Comparison of ENCODE assay signal across 26 mouse cellular contexts in genomic region chr1:167312367-167312766, GRCm38 (mm10). TPM values are rescaled to one million over a fixed set of nuclear protein-coding genes. Genes with fewer than 3 reads are reported as not detected.
DNase-seq lines count a peak whose midpoint lies in the region; ATAC-seq and TF ChIP-seq lines count a peak whose summit lies in the region.
"Had no signal": no experiment of that assay in that cellular context is flagged by ENCODE, and none has a peak within 500 bp of the region (broad histone marks: within the 10 kb centered on the region; RNA-seq: fewer than 3 reads in every experiment).

No protein-coding gene starts in this region.

- peak; percentile 47 to 66; a peak in 3 of 4 replicates for TF ChIP-seq EP300 in MEL (IDR thresholded peaks at IDR 0.05; ENCODE audit: low read depth in 1 of 2, low read length in 2 of 2)

- no peaks in the 10 kb centered on the region for H3K27me3 ChIP-seq in megakaryocyte, embryonic 14.5 days (replicated peaks)
- no peaks in the 10 kb centered on the region for H3K27me3 ChIP-seq in MEL (ENCODE audit: control insufficient read depth in 1 of 2, insufficient read depth in 2 of 2, low read length in 2 of 2)
- H3K27me3 ChIP-seq: CH12.LX; embryonic facial prominence, embryonic 13.5 days; embryonic facial prominence, embryonic 15.5 days; forebrain, embryonic 12.5 days had no signal

- no peak for TF ChIP-seq POLR2A in MEL (IDR thresholded peaks at IDR 0.05; ENCODE audit: control insufficient read depth in 1 of 2, insufficient read depth in 1 of 2, low read depth in 1 of 2, low read length in 2 of 2, poor library complexity in 1 of 2)

- DNase-seq in MEL (ENCODE audit: low read depth, low spot score) = peak; percentile 55
- no peak for DNase-seq in thymus, postnatal 4 days
- DNase-seq in adrenal gland, postnatal 14 days = no peak
- DNase-seq: adrenal gland, adult 2 months; adrenal gland, postnatal 10 days; adrenal gland, postnatal 36 days; B cell, adult 2 months; cerebellum, adult 11-12 months; cerebellum, adult 2 months; cerebellum, adult 9-10 months; cerebellum, postnatal 10 days; cerebellum, postnatal 25 days; embryo, embryonic 11 days had no signal

- no peak for ATAC-seq in megakaryocyte, adult 5-6 weeks (ENCODE audit: poor library complexity, severe bottlenecking)
- peak; percentile 7; the same call in 1 of the 2 replicates for ATAC-seq in megakaryocyte progenitor cell, adult 5-6 weeks (replicated peaks; ENCODE audit: poor library complexity)
- ATAC-seq: CD4-positive, CD25-positive, alpha-beta regulatory T cell, adult 4 months; forebrain, embryonic 14.5 days; forebrain, embryonic 16.5 days had no signal

- H3K79me2 ChIP-seq in MEL (ENCODE audit: control insufficient read depth, insufficient read depth, low read length, poor library complexity) = peaks cover 29% of the 10 kb centered on the region

- H3K27ac ChIP-seq in MEL (ENCODE audit: control insufficient read depth, low read depth, low read length) = peak overlapping the region; percentile 2; the same call in 1 of the 2 replicates
- H3K27ac ChIP-seq: embryonic facial prominence, embryonic 13.5 days; embryonic facial prominence, embryonic 15.5 days; forebrain, embryonic 10.5 days; forebrain, embryonic 12.5 days had no signal

- H3K9ac ChIP-seq in MEL (ENCODE audit: control insufficient read depth, low read depth, low read length, poor library complexity, severe bottlenecking) = no peak overlapping the region
- H3K9ac ChIP-seq: embryonic facial prominence, embryonic 13.5 days; embryonic facial prominence, embryonic 15.5 days; forebrain, embryonic 12.5 days had no signal

- H3K36me3 ChIP-seq in megakaryocyte, embryonic 14.5 days (replicated peaks; ENCODE audit: low read length) = peaks cover 53% of the 10 kb centered on the region
- peaks cover 12 to 30% of the 10 kb centered on the region in 2 experiments for H3K36me3 ChIP-seq in MEL (ENCODE audit: control insufficient read depth in 1 of 2, insufficient read depth in 2 of 2, low read length in 2 of 2)

- H3K4me1 ChIP-seq in megakaryocyte, embryonic 14.5 days = peaks cover 52% of the 10 kb centered on the region
- H3K4me1 ChIP-seq in MEL (ENCODE audit: control insufficient read depth in 1 of 2, insufficient read depth in 2 of 2, low read length in 2 of 2) = peaks cover 9 to 13% of the 10 kb centered on the region in 2 experiments

- TF ChIP-seq RAD21 in MEL (IDR thresholded peaks at IDR 0.05; ENCODE audit: low read depth, low read length) = no peak

- peak overlapping the region; percentile 75 for H3K4me3 ChIP-seq in megakaryocyte, embryonic 14.5 days (replicated peaks)
- H3K4me3 ChIP-seq in MEL (ENCODE audit: control insufficient read depth in 1 of 2, insufficient read depth in 1 of 2, low read depth in 2 of 2, low read length in 2 of 2) = no peak overlapping the region
- H3K4me3 ChIP-seq: embryonic facial prominence, embryonic 13.5 days; embryonic facial prominence, embryonic 15.5 days; erythroblast, embryonic 14.5 days; forebrain, embryonic 10.5 days; forebrain, embryonic 12.5 days had no signal

- H3K9me3 ChIP-seq in megakaryocyte, embryonic 14.5 days = no peaks in the 10 kb centered on the region
- H3K9me3 ChIP-seq in MEL (replicated peaks; ENCODE audit: insufficient read depth, low read length) = no peaks in the 10 kb centered on the region
- H3K9me3 ChIP-seq: embryonic facial prominence, embryonic 13.5 days; embryonic facial prominence, embryonic 15.5 days; forebrain, embryonic 10.5 days; forebrain, embryonic 12.5 days; G1E had no signal

- no peak for TF ChIP-seq CTCF in MEL (IDR thresholded peaks at IDR 0.05 in 2 of 3, conservative IDR thresholded peaks at IDR 0.05 in 1 of 3; ENCODE audit: control insufficient read depth in 1 of 3, insufficient read depth in 1 of 3, low read depth in 2 of 3, low read length in 3 of 3, poor library complexity in 1 of 3, severe bottlenecking in 1 of 3)

TF ChIP-seq in MEL, 35 proteins besides CTCF, POLR2A, EP300 and RAD21 (continues in another document):
- no peak for TF ChIP-seq HCFC1 (IDR thresholded peaks at IDR 0.05; ENCODE audit: low read depth, low read length)
- TF ChIP-seq MXI1 (IDR thresholded peaks at IDR 0.05; ENCODE audit: low read depth, low read length) = peak; percentile 42; the same call in 1 of the 2 replicates
- peak; percentile 32; the same call in 1 of the 2 replicates for TF ChIP-seq TCF12 (IDR thresholded peaks at IDR 0.05; ENCODE audit: low read depth, low read length)
- no peak for TF ChIP-seq SMC3 (IDR thresholded peaks at IDR 0.05; ENCODE audit: low read depth, low read length)
- TF ChIP-seq GATA1 (IDR thresholded peaks at IDR 0.05; ENCODE audit: low read depth, low read length) = peak; percentile 68
- TF ChIP-seq GABPA (IDR thresholded peaks at IDR 0.05; ENCODE audit: low read depth, low read length) = no peak
- TF ChIP-seq NELFE (IDR thresholded peaks at IDR 0.05; ENCODE audit: low read depth, low read length) = no peak
- TF ChIP-seq ELF1 (IDR thresholded peaks at IDR 0.05; ENCODE audit: low read depth, low read length) = no peak
- no peak for TF ChIP-seq CHD2 (IDR thresholded peaks at IDR 0.05; ENCODE audit: low read length)
- TF ChIP-seq POLR2AphosphoS5 (IDR thresholded peaks at IDR 0.05; ENCODE audit: borderline replicate concordance, low read depth, low read length) = no peak
- no peak for TF ChIP-seq TAL1 (IDR thresholded peaks at IDR 0.05; ENCODE audit: low read length)
- no peak for TF ChIP-seq ZC3H11A (IDR thresholded peaks at IDR 0.05; ENCODE audit: low read depth, low read length)
- no peak for TF ChIP-seq ZNF384 (IDR thresholded peaks at IDR 0.05; ENCODE audit: low read depth, low read length)
- TF ChIP-seq POLR2AphosphoS2 (IDR thresholded peaks at IDR 0.05; ENCODE audit: low read length) = peak; percentile 18; the same call in 1 of the 2 replicates
- TF ChIP-seq ZKSCAN1 (IDR thresholded peaks at IDR 0.05; ENCODE audit: low read depth, low read length) = no peak
- 0 out of 2 replicates have a peak, but pooled peaks have one; percentile 21 for TF ChIP-seq KAT2A (conservative IDR thresholded peaks at IDR 0.05; ENCODE audit: low read depth, low read length)
- TF ChIP-seq MYB (IDR thresholded peaks at IDR 0.05; ENCODE audit: low read depth, low read length) = no peak
- no peak for TF ChIP-seq MEF2A (IDR thresholded peaks at IDR 0.05; ENCODE audit: extremely low read depth, insufficient replicate concordance, low read depth, low read length, poor library complexity, severe bottlenecking)
- TF ChIP-seq SIN3A (IDR thresholded peaks at IDR 0.05; ENCODE audit: low read length) = peak; percentile 54; the same call in 1 of the 2 replicates
- TF ChIP-seq ETS1 (IDR thresholded peaks at IDR 0.05; ENCODE audit: low read depth, low read length) = peak; percentile 63
- no peak for TF ChIP-seq RCOR1 (IDR thresholded peaks at IDR 0.05; ENCODE audit: low read depth, low read length)
- no peak for TF ChIP-seq CHD1 (IDR thresholded peaks at IDR 0.05; ENCODE audit: low read depth, low read length)
- TF ChIP-seq USF1 (IDR thresholded peaks at IDR 0.05; ENCODE audit: low read depth, low read length) = no peak
- TF ChIP-seq NRF1 (IDR thresholded peaks at IDR 0.05; ENCODE audit: insufficient read depth, low read depth, low read length, poor library complexity, severe bottlenecking) = no peak
- TF ChIP-seq ZMIZ1 (IDR thresholded peaks at IDR 0.05; ENCODE audit: low read depth, low read length) = no peak
- peak; percentile 70; the same call in 1 of the 2 replicates for TF ChIP-seq MYC (IDR thresholded peaks at IDR 0.05; ENCODE audit: low read depth, low read length)
- no peak for TF ChIP-seq TBP (IDR thresholded peaks at IDR 0.05; ENCODE audit: low read depth, low read length)
- TF ChIP-seq USF2 (IDR thresholded peaks at IDR 0.05; ENCODE audit: borderline replicate concordance in 1 of 2, insufficient read depth in 1 of 2, low read depth in 1 of 2, low read length in 2 of 2) = no peak
- no peak for TF ChIP-seq BHLHE40 (IDR thresholded peaks at IDR 0.05; ENCODE audit: borderline replicate concordance, low read depth, low read length)
- no peak for TF ChIP-seq JUND (IDR thresholded peaks at IDR 0.05; ENCODE audit: low read depth, low read length)

RNA-seq across cellular contexts. Expression of gene Tmco1, which starts 4.2 kb away (rescaled TPM):
- 15.5 and 56.2 TPM in 2 replicates for polyA plus RNA-seq in megakaryocyte, embryonic 14.5 days (2012; ENCODE audit: insufficient read depth, low replicate concordance)
- total RNA-seq in megakaryocyte, adult 5-6 weeks (2015) = 168 and 194 TPM in 2 replicates
- 167 and 196 TPM in 2 replicates for total RNA-seq in megakaryocyte, adult 5-6 weeks (2017)
- 126 and 128 TPM in 2 replicates for total RNA-seq in MEL (2012; rRNA removed)
- 100 to 1,000 TPM in 1 of 2 experiments, not detected in 1; 110 TPM for polyA plus RNA-seq in MEL (2012; ENCODE audit: insufficient read depth in 1 of 2, insufficient read length in 2 of 2, low read depth in 1 of 2, low replicate concordance in 2 of 2, missing spikeins in 1 of 2)
- 168 and 183 TPM in 2 replicates for total RNA-seq in megakaryocyte progenitor cell, adult 5-6 weeks (2015)
- total RNA-seq in megakaryocyte progenitor cell, adult 5-6 weeks (2017) = 176 and 178 TPM in 2 replicates
- 109 and 120 TPM in 2 replicates for total RNA-seq in adrenal gland, postnatal 14 days (2021)

RNA-seq across cellular contexts. Expression of gene Uck2, which starts 27.2 kb away (rescaled TPM):
- 367 and 525 TPM in 2 replicates for polyA plus RNA-seq in megakaryocyte, embryonic 14.5 days (2012; ENCODE audit: insufficient read depth, low replicate concordance)
- 71.2 and 79.5 TPM in 2 replicates for total RNA-seq in megakaryocyte, adult 5-6 weeks (2015)
- total RNA-seq in megakaryocyte, adult 5-6 weeks (2017) = 75.3 and 77.6 TPM in 2 replicates
- 191 and 213 TPM in 2 replicates for total RNA-seq in MEL (2012; rRNA removed)
- polyA plus RNA-seq in MEL (2012; ENCODE audit: insufficient read depth in 1 of 2, insufficient read length in 2 of 2, low read depth in 1 of 2, low replicate concordance in 2 of 2, missing spikeins in 1 of 2) = 100 to 1,000 TPM; 290 to 643 TPM
- total RNA-seq in megakaryocyte progenitor cell, adult 5-6 weeks (2015) = 228 and 234 TPM in 2 replicates
- total RNA-seq in megakaryocyte progenitor cell, adult 5-6 weeks (2017) = 234 and 288 TPM in 2 replicates
- 65.8 and 74.6 TPM in 2 replicates for total RNA-seq in adrenal gland, postnatal 14 days (2021)

RNA-seq across cellular contexts. Expression of gene Aldh9a1, which starts 37.4 kb away (rescaled TPM):
- polyA plus RNA-seq in megakaryocyte, embryonic 14.5 days (2012; ENCODE audit: insufficient read depth, low replicate concordance) = 21.0 and 29.7 TPM in 2 replicates
- total RNA-seq in megakaryocyte, adult 5-6 weeks (2015) = 37.7 and 42.5 TPM in 2 replicates
- total RNA-seq in megakaryocyte, adult 5-6 weeks (2017) = 34.1 and 43.2 TPM in 2 replicates
- total RNA-seq in MEL (2012; rRNA removed) = 14.3 and 16.2 TPM in 2 replicates
- 10 to 100 TPM in 1 of 2 experiments, not detected in 1; 78.2 TPM for polyA plus RNA-seq in MEL (2012; ENCODE audit: insufficient read depth in 1 of 2, insufficient read length in 2 of 2, low read depth in 1 of 2, low replicate concordance in 2 of 2, missing spikeins in 1 of 2)
- 43.1 and 45.0 TPM in 2 replicates for total RNA-seq in megakaryocyte progenitor cell, adult 5-6 weeks (2015)
- total RNA-seq in megakaryocyte progenitor cell, adult 5-6 weeks (2017) = 36.3 and 46.6 TPM in 2 replicates
- total RNA-seq in adrenal gland, postnatal 14 days (2021) = 56.9 and 59.4 TPM in 2 replicates
